Mouse (Mus musculus) lung, adult 2 months (tissue): ENCODE measurements at regions not wholly inside any gene's neighbourhood (a gene's known extent, or its start where the extent isn't known, plus 50 kb on each side); places are given as distances from the start of the nearest gene placed in this dataset.

ENCODE experiments used
- CTCF ChIP-seq: fragments of 200-500 bp; IDR thresholded peaks from 2 replicates; pipeline ENCODE4 v1.5.1; 2011; ENCODE audit warnings: mild to moderate bottlenecking, low read length, control low read depth; ENCODE audit not compliant: insufficient read depth
- POLR2A ChIP-seq: fragments of 200-500 bp; IDR thresholded peaks from 2 replicates; pipeline ENCODE4 v1.6.1; 2011; ENCODE audit warnings: low read depth, mild to moderate bottlenecking, control low read depth, low read length, borderline replicate concordance; ENCODE audit errors: extremely low read depth

GRCm38 (mm10) chr5:119015606-119016255 lies 455.3 kb downstream of the Med13l start:
- TF ChIP-seq POLR2A (no peak), CTCF (no peak)
